Mouse (Mus musculus) embryo, embryonic 10 days (tissue): ENCODE data around the gene Kcnip4.

ENCODE experiments used
- DNase-seq: peaks from one replicate; pipeline ENCODE4 v3.0.0-alpha.2; 2015; ENCODE audit warnings: low spot score

The Kcnip4 gene

GRCm38 (mm10) chr5:49244414-49244813, 280.3 kb downstream of the Kcnip4 start:
- DNase-seq = no peak

- no peak for DNase-seq
Observed at GRCm38 (mm10) chr5:49241708-49242107, 283.0 kb downstream of the Kcnip4 start.

- no peak for DNase-seq
Observed at GRCm38 (mm10) chr5:49201164-49201756, 323.4 kb downstream of the Kcnip4 start.

GRCm38 (mm10) chr5:49188236-49188635, 336.5 kb downstream of the Kcnip4 start:
- DNase-seq = no peak

GRCm38 (mm10) chr5:49150116-49150811, 374.4 kb downstream of the Kcnip4 start:
- no peak for DNase-seq

- no peak for DNase-seq
Observed at GRCm38 (mm10) chr5:49149684-49150083, 375.0 kb downstream of the Kcnip4 start.

GRCm38 (mm10) chr5:49095432-49095831, 429.3 kb downstream of the Kcnip4 start:
- no peak for DNase-seq

GRCm38 (mm10) chr5:49094945-49095344, 429.8 kb downstream of the Kcnip4 start:
- DNase-seq = no peak

- DNase-seq = no peak
Observed at GRCm38 (mm10) chr5:49094306-49094705, 430.4 kb downstream of the Kcnip4 start.

- DNase-seq = peak; percentile 89
Observed at GRCm38 (mm10) chr5:49090122-49090680, 434.5 kb downstream of the Kcnip4 start.

GRCm38 (mm10) chr5:49065646-49066045, 459.1 kb downstream of the Kcnip4 start:
- DNase-seq = no peak

GRCm38 (mm10) chr5:49058926-49059325, 465.8 kb downstream of the Kcnip4 start:
- DNase-seq = no peak

- DNase-seq = no peak
Observed at GRCm38 (mm10) chr5:49057636-49058340, 466.9 kb downstream of the Kcnip4 start.

- DNase-seq = no peak
Observed at GRCm38 (mm10) chr5:49047960-49048359, 476.7 kb downstream of the Kcnip4 start.

GRCm38 (mm10) chr5:49041259-49041845, 483.4 kb downstream of the Kcnip4 start:
- no peak for DNase-seq

GRCm38 (mm10) chr5:48997359-48997758, 527.3 kb downstream of the Kcnip4 start:
- no peak for DNase-seq

- no peak for DNase-seq
Observed at GRCm38 (mm10) chr5:48989145-48989659, 535.5 kb downstream of the Kcnip4 start.

- DNase-seq = no peak
Observed at GRCm38 (mm10) chr5:48942378-48943088, 582.2 kb downstream of the Kcnip4 start.

- DNase-seq = no peak
Observed at GRCm38 (mm10) chr5:48931881-48932280, 592.8 kb downstream of the Kcnip4 start.

- DNase-seq = no peak
Observed at GRCm38 (mm10) chr5:48890216-48890615, 634.5 kb downstream of the Kcnip4 start.

- DNase-seq = peak; percentile 67
Observed at GRCm38 (mm10) chr5:48889395-48890194, 635.1 kb downstream of the Kcnip4 start.
